Mouse (Mus musculus) stomach, embryonic 15.5 days (tissue): ENCODE results near the gene D430019H16Rik. TPM values are rescaled to one million over a fixed set of nuclear protein-coding genes. Genes with fewer than 3 reads are reported as not detected.

ENCODE experiments used
- polyA plus RNA-seq: library from polyadenylated mRNA; unstranded; fragments of >200 nt; fragmentation: Nextera tagmentation; extraction: Ambion mirVana; gene quantifications from 2 replicates; pipeline ENCODE4 v1.2.1, GENCODE M21; 2015

The D430019H16Rik gene
- polyA plus RNA-seq, 1 experiment from 2014 or later = 1.2 TPM

Other genes with a start within 250 kb of the D430019H16Rik start
- gene Tcl1, start 231.1 kb upstream of the D430019H16Rik start, polyA plus RNA-seq = not detected in 2 replicates
- gene Tunar, start 120.0 kb upstream of the D430019H16Rik start, polyA plus RNA-seq = 0.13 TPM in 2 replicates
- gene Bdkrb2, start 109.4 kb downstream of the D430019H16Rik start, polyA plus RNA-seq = 3.5 TPM in 2 replicates
- gene Bdkrb1, start 149.2 kb downstream of the D430019H16Rik start, polyA plus RNA-seq = 0.26 and 0.44 TPM in 2 replicates
- 27.3 and 28.7 TPM in 2 replicates for gene Gskip, start 231.0 kb downstream of the D430019H16Rik start, polyA plus RNA-seq
- 10.6 and 10.7 TPM in 2 replicates for gene Atg2b, start 231.4 kb downstream of the D430019H16Rik start, polyA plus RNA-seq